Mouse (Mus musculus) lung, embryonic 15.5 days (tissue): ENCODE data around the gene Tiam2. TPM values are rescaled to one million over a fixed set of nuclear protein-coding genes. Genes with fewer than 3 reads are reported as not detected.

Source experiments
- ATAC-seq: fragments of 200-750 bp; cut with Nextera tagmentation; 2 replicates; pipeline ENCODE4 v1.8.0; 2017; ENCODE audit warnings: moderate number of reproducible peaks, borderline replicate concordance; ENCODE audit not compliant: low FRiP score, low TSS enrichment; ENCODE audit errors: extremely low read depth
- H3K27ac ChIP-seq: fragments of 300-500 bp; sonication (generic); 2 replicates; pipeline ENCODE4 v1.5.1; 2015; ENCODE audit warnings: moderate library complexity, mild to moderate bottlenecking, inconsistent platforms
- H3K27me3 ChIP-seq: fragments of 300-500 bp; sonication (generic); 2 replicates; pipeline ENCODE4 v1.6.1; 2015; ENCODE audit warnings: inconsistent platforms
- H3K36me3 ChIP-seq: fragments of 300-500 bp; sonication (generic); 2 replicates; pipeline ENCODE4 v1.6.1; 2015; ENCODE audit warnings: inconsistent platforms
- H3K4me1 ChIP-seq: fragments of 300-500 bp; sonication (generic); 2 replicates; pipeline ENCODE4 v1.6.1; 2015; ENCODE audit warnings: inconsistent platforms
- H3K4me2 ChIP-seq: fragments of 300-500 bp; sonication (generic); 2 replicates; pipeline ENCODE4 v1.6.1; 2015; ENCODE audit warnings: inconsistent platforms, mild to moderate bottlenecking, moderate library complexity
- H3K4me3 ChIP-seq: fragments of 300-500 bp; sonication (generic); 2 replicates; pipeline ENCODE4 v1.5.1; 2015; ENCODE audit warnings: mild to moderate bottlenecking, inconsistent platforms
- H3K9ac ChIP-seq: fragments of 300-500 bp; sonication (generic); 2 replicates; pipeline ENCODE4 v1.6.1; 2015; ENCODE audit warnings: inconsistent platforms
- H3K9me3 ChIP-seq: fragments of 300-500 bp; sonication (generic); 2 replicates; pipeline ENCODE4 v1.6.1; 2016; ENCODE audit warnings: inconsistent platforms
- WGBS: fragments of 180-500 bp; shearing (Covaris S2); methylation state at CpG from one replicate; pipeline ENCODE4 v1.1.7; 2015; 5-methylcytosine and 5-hydroxymethylcytosine counted together
- polyA plus RNA-seq: library from polyadenylated mRNA; unstranded; fragments of >200 nt; fragmentation: Nextera tagmentation; extraction: Ambion mirVana; gene quantifications from 2 replicates; pipeline ENCODE4 v1.2.1, GENCODE M21; 2015

The Tiam2 gene
- polyA plus RNA-seq, 1 experiment from 2014 or later: 5.4 TPM

GRCm38 (mm10) chr17:3410307-3410706 lies 83.9 kb downstream of the Tiam2 start:
- Histone ChIP-seq H3K36me3 (no peaks in the 10 kb centered on the region), H3K27ac (no peak overlapping the region), H3K27me3 (0 out of 2 replicates have a peak, but pooled peaks cover 3% of the 10 kb centered on the region), H3K9ac (no peak overlapping the region), H3K9me3 (no peaks in the 10 kb centered on the region), H3K4me1 (no peaks in the 10 kb centered on the region), H3K4me3 (no peak overlapping the region), H3K4me2 (no peak overlapping the region)
- 50% methylated on average over 2 of the region's 2 CpGs for WGBS
- ATAC-seq: no peak

- 87% methylated on average over 4 of the region's 4 CpGs for WGBS
- H3K4me3 ChIP-seq: no peak overlapping the region
- no peaks in the 10 kb centered on the region for H3K36me3 ChIP-seq
- no peak overlapping the region for H3K9ac ChIP-seq
- H3K9me3 ChIP-seq: no peaks in the 10 kb centered on the region
- H3K27ac ChIP-seq: no peak overlapping the region
- H3K4me1 ChIP-seq: no peaks in the 10 kb centered on the region
- no peak for ATAC-seq
- no peak overlapping the region for H3K4me2 ChIP-seq
- 0 out of 2 replicates have a peak, but pooled peaks cover 3% of the 10 kb centered on the region for H3K27me3 ChIP-seq
These were observed 86.4 kb downstream of the Tiam2 start for GRCm38 (mm10) chr17:3412771-3413170.

- no peak; the same call in 1 of the 2 replicates for ATAC-seq
These were observed 89.2 kb downstream of the Tiam2 start for GRCm38 (mm10) chr17:3415580-3415979.

GRCm38 (mm10) chr17:3416401-3416800 lies 90.0 kb downstream of the Tiam2 start:
- no peak for ATAC-seq
- WGBS: 63% methylated on average over 3 of the region's 3 CpGs
- Histone ChIP-seq H3K4me3 (no peak overlapping the region), H3K9ac (no peak overlapping the region), H3K27ac (no peak overlapping the region), H3K27me3 (0 out of 2 replicates have a peak, but pooled peaks cover 3% of the 10 kb centered on the region), H3K9me3 (no peaks in the 10 kb centered on the region), H3K4me2 (no peak overlapping the region), H3K4me1 (no peaks in the 10 kb centered on the region), H3K36me3 (no peaks in the 10 kb centered on the region)

More at GRCm38 (mm10) chr17:3415580-3415979, 89.2 kb downstream of the Tiam2 start:
- Histone ChIP-seq H3K9ac (no peak overlapping the region), H3K9me3 (no peaks in the 10 kb centered on the region), H3K36me3 (no peaks in the 10 kb centered on the region), H3K4me3 (no peak overlapping the region), H3K4me2 (no peak overlapping the region), H3K27me3 (0 out of 2 replicates have a peak, but pooled peaks cover 3% of the 10 kb centered on the region), H3K4me1 (no peaks in the 10 kb centered on the region), H3K27ac (no peak overlapping the region)
- 50% methylated on average over 3 of the region's 3 CpGs for WGBS

- H3K9ac ChIP-seq: no peak overlapping the region
- H3K4me2 ChIP-seq: no peak overlapping the region
- H3K27ac ChIP-seq: no peak overlapping the region
- H3K4me1 ChIP-seq: no peaks in the 10 kb centered on the region
- H3K4me3 ChIP-seq: no peak overlapping the region
- H3K9me3 ChIP-seq: no peaks in the 10 kb centered on the region
- H3K27me3 ChIP-seq: 0 out of 2 replicates have a peak, but pooled peaks cover 3% of the 10 kb centered on the region
- 51% methylated on average over 10 of the region's 10 CpGs for WGBS
- no peak for ATAC-seq
- no peaks in the 10 kb centered on the region for H3K36me3 ChIP-seq
These were observed 93.1 kb downstream of the Tiam2 start for GRCm38 (mm10) chr17:3419368-3419928.

- Histone ChIP-seq H3K9me3 (no peaks in the 10 kb centered on the region), H3K4me3 (no peak overlapping the region), H3K9ac (no peak overlapping the region)
These were observed 93.8 kb downstream of the Tiam2 start for GRCm38 (mm10) chr17:3420148-3420547.

GRCm38 (mm10) chr17:3423416-3423815 lies 97.0 kb downstream of the Tiam2 start:
- H3K4me3 ChIP-seq: no peak overlapping the region
- no peaks in the 10 kb centered on the region for H3K9me3 ChIP-seq
- no peaks in the 10 kb centered on the region for H3K36me3 ChIP-seq
- no peak overlapping the region for H3K4me2 ChIP-seq
- WGBS: 47% methylated on average over 2 of the region's 2 CpGs
- no peaks in the 10 kb centered on the region for H3K4me1 ChIP-seq
- H3K9ac ChIP-seq: no peak overlapping the region
- no peaks in the 10 kb centered on the region for H3K27me3 ChIP-seq
- no peak overlapping the region for H3K27ac ChIP-seq
- no peak for ATAC-seq

More at GRCm38 (mm10) chr17:3420148-3420547, 93.8 kb downstream of the Tiam2 start:
- Histone ChIP-seq H3K4me2 (no peak overlapping the region), H3K27me3 (no peaks in the 10 kb centered on the region), H3K36me3 (no peaks in the 10 kb centered on the region), H3K27ac (no peak overlapping the region), H3K4me1 (no peaks in the 10 kb centered on the region)
- 90% methylated on average over 4 of the region's 4 CpGs for WGBS
- ATAC-seq: no peak

GRCm38 (mm10) chr17:3428659-3429058 lies 102.3 kb downstream of the Tiam2 start:
- Histone ChIP-seq H3K27me3 (no peaks in the 10 kb centered on the region), H3K27ac (no peak overlapping the region), H3K4me3 (no peak overlapping the region), H3K36me3 (no peaks in the 10 kb centered on the region), H3K4me2 (no peak overlapping the region), H3K9me3 (no peaks in the 10 kb centered on the region), H3K9ac (no peak overlapping the region), H3K4me1 (no peaks in the 10 kb centered on the region)
- ATAC-seq: no peak
- 89% methylated on average over 9 of the region's 9 CpGs for WGBS

- Histone ChIP-seq H3K27me3 (no peaks in the 10 kb centered on the region), H3K9ac (no peak overlapping the region), H3K4me1 (0 out of 2 replicates have a peak, but pooled peaks cover 7% of the 10 kb centered on the region), H3K4me3 (no peak overlapping the region), H3K27ac (no peak overlapping the region), H3K9me3 (no peaks in the 10 kb centered on the region), H3K36me3 (no peaks in the 10 kb centered on the region), H3K4me2 (no peak overlapping the region)
- WGBS: 61% methylated on average over 10 of the region's 10 CpGs
- no peak for ATAC-seq
These were observed 106.5 kb downstream of the Tiam2 start for GRCm38 (mm10) chr17:3432590-3433498.

- ATAC-seq: no peak
- Histone ChIP-seq H3K4me2 (no peak overlapping the region), H3K9me3 (no peaks in the 10 kb centered on the region), H3K27ac (no peak overlapping the region), H3K36me3 (no peaks in the 10 kb centered on the region), H3K4me1 (0 out of 2 replicates have a peak, but pooled peaks cover 7% of the 10 kb centered on the region), H3K4me3 (no peak overlapping the region), H3K27me3 (no peaks in the 10 kb centered on the region), H3K9ac (no peak overlapping the region)
- WGBS: 92% methylated on average over 3 of the region's 3 CpGs
These were observed 107.3 kb downstream of the Tiam2 start for GRCm38 (mm10) chr17:3433521-3434271.

- H3K4me2 ChIP-seq: no peak overlapping the region
- H3K27me3 ChIP-seq: no peaks in the 10 kb centered on the region
- no peak overlapping the region for H3K27ac ChIP-seq
- no peaks in the 10 kb centered on the region for H3K36me3 ChIP-seq
- no peak overlapping the region for H3K4me3 ChIP-seq
- WGBS: 67% methylated on average over 1 of the region's 1 CpGs
- H3K4me1 ChIP-seq: 0 out of 2 replicates have a peak, but pooled peaks cover 7% of the 10 kb centered on the region
- ATAC-seq: no peak
- H3K9ac ChIP-seq: no peak overlapping the region
- no peaks in the 10 kb centered on the region for H3K9me3 ChIP-seq
These were observed 108.9 kb downstream of the Tiam2 start for GRCm38 (mm10) chr17:3435299-3435698.
